Mouse (Mus musculus) midbrain, embryonic 11.5 days (tissue): Measurements from ENCODE around the gene Ppip5k2. TPM values are rescaled to one million over a fixed set of nuclear protein-coding genes. Genes with fewer than 3 reads are reported as not detected.

ENCODE experiments used
- ATAC-seq: fragments of 200-750 bp; cut with Nextera tagmentation; 2 replicates; pipeline ENCODE4 v1.8.0; 2017; ENCODE audit warnings: moderate TSS enrichment, moderate library complexity; ENCODE audit not compliant: low FRiP score
- DNase-seq: peaks from one replicate; pipeline ENCODE4 v3.0.0; 2015; ENCODE audit warnings: low spot score; ENCODE audit errors: missing footprints
- H3K27ac ChIP-seq: fragments of 300-500 bp; sonication (generic); 2 replicates; pipeline ENCODE4 v1.5.1; 2014; ENCODE audit warnings: low read depth, low read length
- H3K27me3 ChIP-seq: fragments of 300-500 bp; sonication (generic); 2 replicates; pipeline ENCODE4 v1.6.1; 2014; ENCODE audit warnings: mild to moderate bottlenecking, low read length, moderate library complexity, mixed read lengths; ENCODE audit not compliant: control insufficient read depth, insufficient read depth
- H3K36me3 ChIP-seq: fragments of 300-500 bp; sonication (generic); 2 replicates; pipeline ENCODE4 v1.6.1; 2014; ENCODE audit warnings: mild to moderate bottlenecking, low read length, moderate library complexity, mixed read lengths; ENCODE audit not compliant: control insufficient read depth, insufficient read depth
- H3K4me1 ChIP-seq: fragments of 300-500 bp; sonication (generic); 2 replicates; pipeline ENCODE4 v1.6.1; 2014; ENCODE audit warnings: low read length; ENCODE audit not compliant: control insufficient read depth, insufficient read depth
- H3K4me2 ChIP-seq: fragments of 300-500 bp; sonication (generic); 2 replicates; pipeline ENCODE4 v1.6.1; 2014; ENCODE audit warnings: mild to moderate bottlenecking, moderate library complexity
- H3K4me3 ChIP-seq: fragments of 300-500 bp; sonication (generic); 2 replicates; pipeline ENCODE4 v1.5.1; 2014; ENCODE audit warnings: low read depth, low read length
- H3K9ac ChIP-seq: fragments of 300-500 bp; sonication (generic); 2 replicates; pipeline ENCODE4 v1.6.1; 2014; ENCODE audit warnings: low read length
- H3K9me3 ChIP-seq: fragments of 300-500 bp; sonication (generic); 2 replicates; pipeline ENCODE4 v1.6.1; 2016; ENCODE audit warnings: low read length; ENCODE audit not compliant: control insufficient read depth
- WGBS: fragments of 180-500 bp; shearing (Covaris S2); extraction: QIAGEN DNeasy Blood & Tissue Kit; methylation state at CpG from one replicate; pipeline ENCODE4 v1.1.7; 2014; 5-methylcytosine and 5-hydroxymethylcytosine counted together
- polyA plus RNA-seq: library from polyadenylated mRNA; unstranded; fragments of >200 nt; fragmentation: Nextera tagmentation; extraction: Ambion mirVana; gene quantifications from 2 replicates; pipeline ENCODE4 v1.2.1, GENCODE M21; 2014

Gene Ppip5k2
- polyA plus RNA-seq, 1 experiment from 2014 or later, result 43.6 TPM

DNA sequence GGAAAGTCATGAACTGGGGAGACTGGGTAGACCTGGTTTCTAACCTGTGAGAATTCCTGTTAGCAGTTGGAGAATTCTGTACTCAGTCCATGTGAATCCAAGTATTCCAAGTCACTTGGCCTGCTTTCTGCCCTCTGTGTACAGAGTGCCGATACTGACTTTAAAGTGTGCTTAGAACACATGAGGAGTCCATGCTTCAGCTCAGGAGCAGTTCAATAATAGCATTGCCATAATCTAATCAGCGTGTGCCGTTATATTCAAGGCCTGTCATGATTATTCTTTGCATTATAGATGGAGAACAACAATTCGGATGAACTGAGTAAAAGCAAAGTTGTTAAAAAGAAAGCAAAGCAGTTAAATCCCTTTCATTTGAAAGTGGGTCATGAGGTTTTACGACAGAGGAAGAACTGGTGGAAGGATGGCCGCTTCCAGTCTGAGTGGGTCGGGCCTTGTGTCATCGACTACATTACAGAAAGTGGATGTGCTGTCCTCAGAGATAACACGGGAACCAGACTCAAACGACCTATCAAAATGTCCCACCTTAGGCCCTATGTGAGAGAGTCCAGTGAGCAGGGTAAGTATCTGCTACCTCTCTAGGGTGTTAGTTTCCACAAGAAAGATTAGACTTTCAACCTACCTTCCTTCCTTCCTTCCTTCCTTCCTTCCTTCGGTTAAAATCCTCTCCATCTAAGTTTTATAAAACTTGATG is 15.6 kb upstream of the Ppip5k2 start:
- Histone ChIP-seq H3K36me3 (no peaks in the 10 kb centered on the region), H3K4me1 (no peaks in the 10 kb centered on the region), H3K4me2 (no peak overlapping the region), H3K9ac (no peak overlapping the region), H3K27ac (no peak overlapping the region), H3K27me3 (no peaks in the 10 kb centered on the region), H3K4me3 (no peak overlapping the region), H3K9me3 (no peaks in the 10 kb centered on the region)
- DNase-seq, result peak; percentile 45
- 91% methylated on average over 11 of the region's 11 CpGs for WGBS
- no peak for ATAC-seq

DNA sequence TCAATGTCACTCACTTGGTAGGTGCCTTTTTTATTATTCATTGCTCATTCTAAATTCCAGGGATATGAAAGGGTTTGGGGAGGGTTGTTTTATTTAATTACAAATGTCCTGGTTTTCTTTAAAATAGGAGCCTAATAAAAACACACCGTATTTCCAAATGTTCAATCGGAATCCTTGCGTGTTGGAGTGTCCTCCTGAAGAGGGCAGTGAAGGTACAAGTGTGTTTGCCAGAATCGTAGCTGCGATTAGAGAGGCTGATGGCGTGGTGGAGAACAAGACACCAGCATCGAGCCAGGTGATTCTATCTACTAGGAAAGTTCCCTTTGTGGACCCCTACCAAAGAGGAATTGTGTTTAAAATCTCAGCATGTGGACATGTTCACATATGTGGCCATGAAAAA is 14.7 kb upstream of the Ppip5k2 start:
- no peak for ATAC-seq
- H3K4me3 ChIP-seq, result no peak overlapping the region
- no peaks in the 10 kb centered on the region for H3K4me1 ChIP-seq
- H3K4me2 ChIP-seq, result no peak overlapping the region
- H3K9me3 ChIP-seq, result no peaks in the 10 kb centered on the region
- no peak overlapping the region for H3K27ac ChIP-seq
- WGBS, result 82% methylated on average over 7 of the region's 7 CpGs
- DNase-seq, result peak; percentile 70
- no peaks in the 10 kb centered on the region for H3K27me3 ChIP-seq
- no peak overlapping the region for H3K9ac ChIP-seq
- H3K36me3 ChIP-seq, result no peaks in the 10 kb centered on the region

DNA sequence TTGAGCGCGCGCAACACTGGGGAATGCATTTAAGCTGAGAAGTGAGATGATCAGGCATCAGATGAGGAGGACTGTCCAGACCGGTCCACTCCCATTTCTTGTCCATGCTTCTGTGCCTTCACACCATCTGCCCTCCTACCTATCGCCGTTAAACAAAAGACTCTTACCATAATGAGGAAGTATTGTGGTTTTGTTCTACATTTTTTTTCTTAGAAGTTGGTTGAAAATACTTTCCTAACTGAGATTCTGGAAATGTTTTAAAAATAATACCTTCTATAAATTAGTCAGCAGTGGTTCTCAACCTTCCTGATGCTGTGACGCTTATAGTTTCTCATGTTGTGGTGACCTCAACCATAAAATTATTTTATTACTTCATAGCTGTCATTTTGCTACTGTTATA is 11.5 kb upstream of the Ppip5k2 start:
- 99% methylated on average over 7 of the region's 7 CpGs for WGBS
- H3K36me3 ChIP-seq, result no peaks in the 10 kb centered on the region
- no peak overlapping the region for H3K4me3 ChIP-seq
- H3K4me2 ChIP-seq, result no peak overlapping the region
- ATAC-seq (no peak), DNase-seq (no peak)
- H3K27ac ChIP-seq, result no peak overlapping the region
- no peak overlapping the region for H3K9ac ChIP-seq
- H3K27me3 ChIP-seq, result no peaks in the 10 kb centered on the region
- no peaks in the 10 kb centered on the region for H3K9me3 ChIP-seq
- H3K4me1 ChIP-seq, result no peaks in the 10 kb centered on the region

DNA sequence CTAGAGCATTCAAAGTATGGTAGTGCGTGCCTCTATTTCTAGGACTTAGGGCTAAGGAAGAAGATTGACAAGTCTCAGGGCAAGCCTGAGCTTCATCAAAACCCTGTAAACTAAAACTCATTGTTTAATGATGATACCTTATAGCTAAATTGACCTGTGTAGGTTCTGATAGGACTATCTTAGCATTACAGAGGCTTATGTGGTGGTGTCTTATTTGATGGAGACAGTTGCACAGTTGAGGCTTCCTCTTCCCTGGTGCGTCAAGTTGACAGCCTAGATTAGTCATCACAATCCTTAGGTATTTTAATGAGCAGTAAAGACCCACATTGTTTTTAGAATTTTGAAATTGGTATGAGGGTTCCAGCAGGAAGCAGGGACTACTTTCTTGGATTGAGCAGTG is 3.8 kb upstream of the Ppip5k2 start:
- Histone ChIP-seq H3K4me1 (no peaks in the 10 kb centered on the region), H3K27ac (no peak overlapping the region), H3K9me3 (no peaks in the 10 kb centered on the region), H3K27me3 (0 out of 2 replicates have a peak, but pooled peaks cover 2% of the 10 kb centered on the region), H3K36me3 (no peaks in the 10 kb centered on the region), H3K9ac (no peak overlapping the region), H3K4me3 (no peak overlapping the region), H3K4me2 (no peak overlapping the region)
- ATAC-seq (no peak), DNase-seq (no peak)
- WGBS, result 91% methylated on average over 2 of the region's 2 CpGs

DNA sequence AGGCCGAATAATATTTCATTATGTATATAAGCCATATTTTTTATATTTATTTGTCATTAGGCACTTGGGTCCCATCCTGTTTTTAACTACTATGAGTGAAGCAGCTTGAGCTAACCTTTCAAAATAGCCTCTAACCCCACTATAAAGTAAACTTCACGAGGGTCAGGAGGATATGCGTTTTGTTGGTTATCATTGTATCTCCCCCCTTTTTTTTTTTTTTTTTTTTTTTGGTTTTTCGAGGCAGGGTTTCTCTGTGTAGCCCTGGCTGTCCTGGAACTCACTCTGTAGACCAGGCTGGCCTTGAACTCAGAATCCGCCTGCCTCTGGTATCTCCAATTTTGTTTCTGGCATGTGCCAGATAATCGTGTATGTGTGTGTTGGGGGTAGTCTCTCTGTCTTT is 3.2 kb upstream of the Ppip5k2 start:
- H3K4me2 ChIP-seq, result no peak overlapping the region
- H3K9ac ChIP-seq, result no peak overlapping the region
- H3K9me3 ChIP-seq, result no peaks in the 10 kb centered on the region
- no peak overlapping the region for H3K4me3 ChIP-seq
- H3K36me3 ChIP-seq, result no peaks in the 10 kb centered on the region
- ATAC-seq (no peak), DNase-seq (no peak)
- 87% methylated on average over 6 of the region's 6 CpGs for WGBS
- H3K27ac ChIP-seq, result no peak overlapping the region
- H3K4me1 ChIP-seq, result no peaks in the 10 kb centered on the region
- H3K27me3 ChIP-seq, result 0 out of 2 replicates have a peak, but pooled peaks cover 2% of the 10 kb centered on the region

DNA sequence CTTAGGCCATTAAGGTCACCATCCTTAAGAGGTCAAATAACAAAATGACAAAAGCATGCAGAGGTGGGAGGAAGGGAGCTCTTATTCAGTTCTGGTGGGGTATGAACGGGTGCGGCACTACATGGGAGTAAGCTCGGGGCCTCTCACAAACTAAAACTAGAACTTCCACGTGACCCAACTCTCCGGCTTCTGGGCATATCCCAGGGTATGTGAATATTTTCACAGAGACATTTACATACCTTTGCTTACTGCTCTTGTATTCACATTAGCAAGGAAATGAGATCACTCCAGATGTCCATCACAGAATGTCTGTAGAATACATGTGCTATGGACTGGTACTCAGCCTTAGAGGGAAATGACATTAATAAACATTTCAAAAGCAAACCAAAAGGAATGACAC is 1.5 kb upstream of the Ppip5k2 start:
- 94% methylated on average over 5 of the region's 5 CpGs for WGBS
- H3K27ac ChIP-seq, result no peak overlapping the region
- H3K4me3 ChIP-seq, result no peak overlapping the region
- H3K36me3 ChIP-seq, result no peaks in the 10 kb centered on the region
- no peaks in the 10 kb centered on the region for H3K9me3 ChIP-seq
- no peak for ATAC-seq
- no peak for DNase-seq
- 0 out of 2 replicates have a peak, but pooled peaks cover 2% of the 10 kb centered on the region for H3K27me3 ChIP-seq
- H3K4me2 ChIP-seq, result no peak overlapping the region
- H3K9ac ChIP-seq, result no peak overlapping the region
- peaks cover 2% of the 10 kb centered on the region; the same call in 1 of the 2 replicates for H3K4me1 ChIP-seq

DNA sequence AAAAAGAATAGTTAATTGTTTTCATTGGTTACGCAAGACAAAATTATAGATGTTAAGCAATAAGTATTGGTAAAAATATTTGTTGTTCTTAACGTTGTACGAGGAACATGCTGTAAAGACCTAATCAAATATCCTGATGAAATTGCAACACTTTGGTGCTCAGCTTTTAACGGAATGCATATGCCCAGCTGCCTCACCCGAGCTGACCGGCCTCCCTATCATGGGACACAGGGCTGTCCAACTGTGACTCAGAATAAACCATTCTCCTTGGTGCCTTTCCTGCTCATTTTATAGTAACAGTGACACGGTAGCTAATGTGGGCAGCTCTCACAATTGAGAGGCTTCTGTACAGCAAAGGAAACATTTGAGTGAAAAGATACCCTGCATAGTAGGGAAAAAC is 907 bp upstream of the Ppip5k2 start:
- no peaks in the 10 kb centered on the region for H3K9me3 ChIP-seq
- no peak overlapping the region for H3K4me2 ChIP-seq
- WGBS, result 79% methylated on average over 7 of the region's 7 CpGs
- H3K27me3 ChIP-seq, result 0 out of 2 replicates have a peak, but pooled peaks cover 2% of the 10 kb centered on the region
- H3K4me1 ChIP-seq, result peaks cover 2% of the 10 kb centered on the region; the same call in 1 of the 2 replicates
- DNase-seq (no peak), ATAC-seq (no peak)
- H3K9ac ChIP-seq, result no peak overlapping the region
- H3K27ac ChIP-seq, result no peak overlapping the region
- no peak overlapping the region for H3K4me3 ChIP-seq
- no peaks in the 10 kb centered on the region for H3K36me3 ChIP-seq

DNA sequence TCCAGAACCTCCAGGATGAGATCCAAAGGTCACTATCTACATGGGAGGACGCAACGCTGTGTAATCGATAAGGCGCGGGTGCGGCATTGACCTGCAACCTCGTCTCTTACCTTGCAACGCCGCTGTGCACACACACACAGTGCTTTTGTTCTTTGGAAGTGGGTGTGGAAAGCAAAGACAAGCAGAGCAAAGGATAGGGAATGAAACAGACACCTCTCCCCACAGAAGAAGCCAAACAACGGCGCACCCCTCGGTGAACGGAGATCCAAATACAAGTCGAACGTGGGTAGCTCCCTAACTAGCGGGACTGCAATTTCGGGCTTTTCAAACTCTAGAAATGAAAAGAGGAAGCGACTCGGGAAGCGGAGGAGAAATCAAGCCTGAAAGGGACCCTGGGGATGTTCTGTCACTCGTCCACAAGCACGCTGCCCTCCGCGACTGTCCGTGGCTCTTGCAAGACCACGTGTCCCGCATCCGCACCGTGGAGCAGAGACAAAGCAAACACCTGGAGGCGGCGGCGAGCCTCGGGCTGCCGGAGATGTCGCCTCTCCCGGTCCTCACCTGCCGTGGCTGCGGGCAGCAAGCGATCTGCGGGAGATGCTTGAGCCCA is 812 bp downstream of the Ppip5k2 start:
- under 1% methylated on average over 40 of the region's 40 CpGs for WGBS
- DNase-seq, result peak; percentile 91
- no peaks in the 10 kb centered on the region for H3K36me3 ChIP-seq

DNA sequence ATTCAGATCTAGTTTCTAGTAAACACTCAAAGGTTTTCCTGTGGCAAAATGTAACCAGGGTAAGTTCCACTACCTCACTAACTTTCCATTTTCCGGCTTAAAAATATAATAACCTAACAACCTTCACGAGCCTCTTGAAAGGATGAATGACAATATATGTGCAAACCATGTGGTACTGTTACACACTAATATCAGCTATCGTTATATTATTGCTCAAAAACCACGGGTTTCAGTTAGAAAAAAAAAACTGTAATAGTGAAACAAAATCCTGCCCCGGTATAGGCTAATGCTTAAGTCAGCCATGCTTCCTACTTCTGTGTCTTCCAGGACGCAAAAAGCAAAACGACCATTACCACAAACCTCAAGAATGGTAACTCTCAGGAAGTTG is 1.3 kb downstream of the Ppip5k2 start:
- Histone ChIP-seq H3K4me3 (peak overlapping the region; percentile 76), H3K4me2 (peak overlapping the region; percentile 66), H3K27me3 (0 out of 2 replicates have a peak, but pooled peaks cover 2% of the 10 kb centered on the region), H3K9ac (peak overlapping the region; percentile 88), H3K9me3 (no peaks in the 10 kb centered on the region), H3K4me1 (peaks cover 2% of the 10 kb centered on the region; the same call in 1 of the 2 replicates), H3K27ac (no peak overlapping the region), H3K36me3 (no peaks in the 10 kb centered on the region)
- 16% methylated on average over 7 of the region's 7 CpGs for WGBS
- DNase-seq (no peak), ATAC-seq (no peak)

More for the DNA sequence above, 812 bp downstream of the Ppip5k2 start:
- peak; percentile 67 for ATAC-seq
- peak overlapping the region; percentile 66 for H3K4me2 ChIP-seq
- no peaks in the 10 kb centered on the region for H3K9me3 ChIP-seq
- H3K27me3 ChIP-seq, result 0 out of 2 replicates have a peak, but pooled peaks cover 2% of the 10 kb centered on the region
- H3K4me3 ChIP-seq, result peak overlapping the region; percentile 76
- peaks cover 2% of the 10 kb centered on the region; the same call in 1 of the 2 replicates for H3K4me1 ChIP-seq
- H3K9ac ChIP-seq, result peak overlapping the region; percentile 88
- H3K27ac ChIP-seq, result peak overlapping the region; percentile 71; the same call in 1 of the 2 replicates
